Mouse (Mus musculus): ENCODE data around the gene Olfr1150-ps1. TPM values are rescaled to one million over a fixed set of nuclear protein-coding genes. Genes with fewer than 3 reads are reported as not detected.

Gene Olfr1150-ps1
- not detected in 2 replicates for polyA plus RNA-seq (2012; rRNA removed)

GRCm38 (mm10) chr2:87843693-87844092, at the start of gene Olfr1150-ps1:
Gene Olfr1150-ps1 (plus strand): TSS chr2:87843993.

GRCm38 (mm10) chr2:87800292-87800691, 43.5 kb upstream of the Olfr1150-ps1 start, which contains the start of gene Olfr1143:
Gene Olfr1143 (plus strand): TSS chr2:87800592.

GRCm38 (mm10) chr2:87809522-87809921, 34.3 kb upstream of the Olfr1150-ps1 start, which contains the start of gene Olfr1145:
Gene Olfr1145 (plus strand): TSS chr2:87809822.

GRCm38 (mm10) chr2:87830233-87830632, 13.6 kb upstream of the Olfr1150-ps1 start, which contains the start of gene Olfr1148:
Gene Olfr1148 (plus strand): TSS chr2:87830533.

GRCm38 (mm10) chr2:87855562-87855961, 11.8 kb downstream of the Olfr1150-ps1 start, which contains the start of gene Olfr1151:
Gene Olfr1151 (plus strand): TSS chr2:87855862.

GRCm38 (mm10) chr2:87866192-87866591, 22.4 kb downstream of the Olfr1150-ps1 start, which contains the start of gene Olfr1152:
Gene Olfr1152 (plus strand): TSS chr2:87866492.

GRCm38 (mm10) chr2:87894662-87895061, 50.9 kb downstream of the Olfr1150-ps1 start, which contains the start of gene Olfr1153:
Gene Olfr1153 (plus strand): TSS chr2:87894962.

Other genes starting within 250 kb of the Olfr1150-ps1 start
- not detected in 2 replicates for gene Olfr1130, start 237.8 kb upstream of the Olfr1150-ps1 start, polyA plus RNA-seq (2012; rRNA removed)
- gene Olfr1131, start 216.9 kb upstream of the Olfr1150-ps1 start, polyA plus RNA-seq (2012; rRNA removed) = not detected in 2 replicates
- not detected in 2 replicates for gene Olfr1132, start 206.5 kb upstream of the Olfr1150-ps1 start, polyA plus RNA-seq (2012; rRNA removed)
- not detected in 2 replicates for gene Olfr1133, start 196.6 kb upstream of the Olfr1150-ps1 start, polyA plus RNA-seq (2012; rRNA removed)
- not detected in 2 replicates for gene Olfr1134, start 185.5 kb upstream of the Olfr1150-ps1 start, polyA plus RNA-seq (2012; rRNA removed)
- not detected in 2 replicates for gene Olfr1135, start 170.3 kb upstream of the Olfr1150-ps1 start, polyA plus RNA-seq (2012; rRNA removed)
- gene Olfr1136, start 150.0 kb upstream of the Olfr1150-ps1 start, polyA plus RNA-seq (2012; rRNA removed) = not detected in 2 replicates
- not detected in 2 replicates for gene Olfr1137, start 130.8 kb upstream of the Olfr1150-ps1 start, polyA plus RNA-seq (2012; rRNA removed)
- gene Olfr1138, start 104.0 kb upstream of the Olfr1150-ps1 start, polyA plus RNA-seq (2012; rRNA removed) = not detected in 2 replicates
- gene Olfr1140, start 100.2 kb upstream of the Olfr1150-ps1 start, polyA plus RNA-seq (2012; rRNA removed) = not detected in 2 replicates
- not detected in 2 replicates for gene Olfr1141, start 90.0 kb upstream of the Olfr1150-ps1 start, polyA plus RNA-seq (2012; rRNA removed)
- not detected in 2 replicates for gene Olfr152, start 64.5 kb upstream of the Olfr1150-ps1 start, polyA plus RNA-seq (2012; rRNA removed)
- gene Olfr1143, start 43.4 kb upstream of the Olfr1150-ps1 start, polyA plus RNA-seq (2012; rRNA removed) = not detected in 2 replicates
- not detected in 2 replicates for gene Olfr1145, start 34.2 kb upstream of the Olfr1150-ps1 start, polyA plus RNA-seq (2012; rRNA removed)
- not detected in 2 replicates for gene Olfr1148, start 13.5 kb upstream of the Olfr1150-ps1 start, polyA plus RNA-seq (2012; rRNA removed)
- gene Olfr1151, start 11.9 kb downstream of the Olfr1150-ps1 start, polyA plus RNA-seq (2012; rRNA removed) = not detected in 2 replicates
- gene Olfr1152, start 22.5 kb downstream of the Olfr1150-ps1 start, polyA plus RNA-seq (2012; rRNA removed) = 0.01 TPM in 2 replicates
- not detected in 2 replicates for gene Olfr1153, start 51.0 kb downstream of the Olfr1150-ps1 start, polyA plus RNA-seq (2012; rRNA removed)
- gene Olfr1154, start 61.2 kb downstream of the Olfr1150-ps1 start, polyA plus RNA-seq (2012; rRNA removed) = not detected in 2 replicates
- not detected in 2 replicates for gene Olfr1155, start 101.1 kb downstream of the Olfr1150-ps1 start, polyA plus RNA-seq (2012; rRNA removed)
- gene Olfr1156, start 109.1 kb downstream of the Olfr1150-ps1 start, polyA plus RNA-seq (2012; rRNA removed) = not detected in 2 replicates
- not detected in 2 replicates for gene Olfr1157, start 124.3 kb downstream of the Olfr1150-ps1 start, polyA plus RNA-seq (2012; rRNA removed)
- gene Olfr74, start 130.7 kb downstream of the Olfr1150-ps1 start, polyA plus RNA-seq (2012; rRNA removed) = not detected in 2 replicates
- not detected in 2 replicates for gene Olfr1158, start 146.1 kb downstream of the Olfr1150-ps1 start, polyA plus RNA-seq (2012; rRNA removed)
- gene Olfr1160, start 164.3 kb downstream of the Olfr1150-ps1 start, polyA plus RNA-seq (2012; rRNA removed) = not detected in 2 replicates
- not detected in 2 replicates for gene Olfr1161, start 178.8 kb downstream of the Olfr1150-ps1 start, polyA plus RNA-seq (2012; rRNA removed)
- not detected in 2 replicates for gene Olfr73, start 193.7 kb downstream of the Olfr1150-ps1 start, polyA plus RNA-seq (2012; rRNA removed)
- gene Olfr1162, start 207.1 kb downstream of the Olfr1150-ps1 start, polyA plus RNA-seq (2012; rRNA removed) = not detected in 2 replicates
- not detected in 2 replicates for gene Olfr1163, start 227.8 kb downstream of the Olfr1150-ps1 start, polyA plus RNA-seq (2012; rRNA removed)
- gene Olfr1164, start 250.0 kb downstream of the Olfr1150-ps1 start, polyA plus RNA-seq (2012; rRNA removed) = not detected in 2 replicates